Mouse (Mus musculus) midbrain, embryonic 16.5 days (tissue): ENCODE measurements around the gene Fam186b. TPM values are rescaled to one million over a fixed set of nuclear protein-coding genes. Genes with fewer than 3 reads are reported as not detected.

Experiments
- ATAC-seq: fragments of 200-750 bp; cut with Nextera tagmentation; 2 replicates; pipeline ENCODE4 v1.8.0; 2017; ENCODE audit warnings: moderate TSS enrichment
- H3K27ac ChIP-seq: fragments of 300-500 bp; sonication (generic); 2 replicates; pipeline ENCODE4 v1.5.1; 2014; ENCODE audit warnings: mild to moderate bottlenecking, low read length, mixed read lengths
- H3K27me3 ChIP-seq: fragments of 300-500 bp; sonication (generic); 2 replicates; pipeline ENCODE4 v1.6.1; 2014; ENCODE audit warnings: low read depth, low read length, mixed read lengths; ENCODE audit not compliant: control insufficient read depth, insufficient read depth
- H3K36me3 ChIP-seq: fragments of 300-500 bp; sonication (generic); 2 replicates; pipeline ENCODE4 v1.6.1; 2014; ENCODE audit warnings: mild to moderate bottlenecking, low read length, moderate library complexity, mixed read lengths; ENCODE audit not compliant: control insufficient read depth, insufficient read depth
- H3K4me1 ChIP-seq: fragments of 300-500 bp; sonication (generic); 2 replicates; pipeline ENCODE4 v1.6.1; 2014; ENCODE audit warnings: mild to moderate bottlenecking, low read length, mixed read lengths; ENCODE audit not compliant: control insufficient read depth, insufficient read depth
- H3K4me2 ChIP-seq: fragments of 300-500 bp; sonication (generic); 2 replicates; pipeline ENCODE4 v1.6.1; 2014; ENCODE audit warnings: mild to moderate bottlenecking, low read length, mixed read lengths
- H3K4me3 ChIP-seq: fragments of 300-500 bp; sonication (generic); 2 replicates; pipeline ENCODE4 v1.5.1; 2014; ENCODE audit warnings: low read depth, mild to moderate bottlenecking, low read length, moderate library complexity, mixed read lengths
- H3K9ac ChIP-seq: fragments of 300-500 bp; sonication (generic); 2 replicates; pipeline ENCODE4 v1.6.1; 2014; ENCODE audit warnings: low read depth, low read length, mixed read lengths
- H3K9me3 ChIP-seq: fragments of 300-500 bp; sonication (generic); replicated peaks from 2 replicates; pipeline ENCODE4 v1.6.1; 2014; ENCODE audit warnings: mild to moderate bottlenecking, low read length, mixed read lengths; ENCODE audit not compliant: control insufficient read depth, poor library complexity, severe bottlenecking
- WGBS: fragments of 180-500 bp; shearing (Covaris S2); extraction: QIAGEN DNeasy Blood & Tissue Kit; methylation state at CpG from one replicate; pipeline ENCODE4 v1.1.7; 2014; 5-methylcytosine and 5-hydroxymethylcytosine counted together
- polyA plus RNA-seq: library from polyadenylated mRNA; unstranded; fragments of >200 nt; fragmentation: Nextera tagmentation; extraction: Ambion mirVana; gene quantifications from 2 replicates; pipeline ENCODE4 v1.2.1, GENCODE M21; 2015

The Fam186b gene
- polyA plus RNA-seq, 1 experiment from 2014 or later: 0.53 TPM

DNA sequence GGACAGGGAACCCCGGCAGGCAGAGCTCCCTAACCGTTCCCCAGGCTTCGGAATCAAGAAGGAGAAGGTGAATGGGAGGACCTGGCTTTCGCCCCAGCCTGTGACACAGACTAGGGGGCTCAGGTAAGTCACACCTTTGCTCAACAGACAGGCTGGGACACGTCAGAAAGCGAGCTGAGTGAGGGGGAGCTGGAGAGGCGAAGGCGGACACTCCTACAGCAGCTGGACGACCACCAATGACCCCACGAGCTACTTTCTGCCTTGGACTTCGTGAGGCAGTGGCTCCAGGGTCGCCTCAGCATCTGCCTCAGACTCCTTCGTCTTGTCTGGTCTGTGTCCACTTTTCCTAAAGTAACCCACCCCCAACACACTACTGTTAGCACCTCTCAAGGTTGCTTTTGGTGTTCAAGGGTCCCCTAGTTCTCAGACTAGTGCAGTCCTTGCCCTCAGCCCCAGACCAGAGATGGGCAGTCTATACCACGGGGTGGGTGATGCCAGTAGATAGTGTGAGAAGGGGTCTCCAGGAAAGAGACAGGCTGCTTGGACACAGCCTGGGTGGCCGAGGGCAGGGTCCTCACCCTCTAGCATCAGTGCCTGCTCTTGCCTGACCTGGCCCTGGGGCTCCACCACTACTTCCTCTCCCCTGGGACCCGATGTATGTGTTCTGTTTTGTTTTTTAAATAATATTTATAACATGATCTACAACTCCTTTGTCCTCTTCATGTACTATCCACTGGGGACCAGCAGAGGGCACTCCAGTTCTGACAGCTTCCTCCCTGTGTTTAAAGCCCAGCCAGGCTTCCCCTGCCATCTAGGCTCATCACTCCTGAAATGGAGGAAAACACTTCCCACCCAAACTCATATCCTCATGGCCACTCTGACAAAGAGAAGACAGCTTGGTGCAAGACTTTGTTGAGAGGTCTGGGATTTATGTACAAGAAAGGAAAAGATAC lies 20.9 kb upstream of the Fam186b start:
- Histone ChIP-seq H3K9me3 (no peaks in the 10 kb centered on the region), H3K27ac (peak overlapping the region; percentile 81), H3K4me1 (no peaks in the 10 kb centered on the region), H3K27me3 (no peaks in the 10 kb centered on the region), H3K9ac (peak overlapping the region; percentile 33; the same call in 1 of the 2 replicates), H3K36me3 (peaks cover 23% of the 10 kb centered on the region), H3K4me3 (no peak overlapping the region), H3K4me2 (no peak overlapping the region)
- peak; percentile 49; the same call in 1 of the 2 replicates for ATAC-seq
- 77% methylated on average over 16 of the region's 16 CpGs for WGBS

DNA sequence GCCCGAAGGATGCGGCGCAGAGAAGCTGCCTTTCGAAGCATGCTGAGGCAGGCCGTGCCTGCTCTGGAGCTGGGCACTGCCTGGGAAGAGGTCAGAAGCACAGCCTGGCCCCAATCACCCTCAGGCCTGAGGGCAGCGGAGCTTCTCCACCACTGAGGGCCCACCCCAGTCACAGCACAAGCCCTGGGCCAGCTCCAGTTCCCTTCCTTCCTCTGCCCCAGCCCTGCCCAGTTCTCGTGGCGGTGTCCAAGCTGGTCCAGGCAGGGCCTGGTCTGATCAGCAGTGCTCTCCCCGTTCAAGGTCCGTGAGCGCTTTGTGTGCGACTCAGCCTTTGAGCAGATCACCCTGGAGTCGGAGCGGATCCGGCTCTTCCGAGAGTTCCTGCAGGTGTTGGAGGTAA lies 19.2 kb upstream of the Fam186b start:
- 93% methylated on average over 16 of the region's 16 CpGs for WGBS
- ATAC-seq: no peak
- Histone ChIP-seq H3K27me3 (no peaks in the 10 kb centered on the region), H3K4me3 (no peak overlapping the region), H3K4me1 (no peaks in the 10 kb centered on the region), H3K4me2 (no peak overlapping the region), H3K9ac (no peak overlapping the region), H3K36me3 (peaks cover 32% of the 10 kb centered on the region), H3K27ac (no peak overlapping the region), H3K9me3 (no peaks in the 10 kb centered on the region)

DNA sequence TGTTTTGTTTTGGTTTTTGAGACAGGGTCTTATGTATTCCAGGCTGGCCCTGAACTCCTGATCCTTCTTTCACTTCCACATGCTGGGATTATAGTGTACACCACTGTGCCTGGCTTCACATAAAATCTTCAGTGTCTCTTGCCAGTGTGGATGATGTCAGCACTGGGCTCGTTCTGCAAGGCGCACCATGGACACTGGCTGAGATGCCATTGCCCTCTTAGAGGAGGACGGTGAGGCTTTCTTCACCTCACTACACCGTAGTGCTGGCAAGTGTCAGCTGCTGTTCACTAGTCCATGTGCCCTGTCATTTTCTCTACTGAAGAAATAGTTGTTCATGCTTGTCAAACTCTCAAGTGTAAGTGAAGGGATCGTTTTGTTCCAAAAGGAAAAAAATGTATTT lies 14.9 kb upstream of the Fam186b start:
- WGBS: 93% methylated on average over 5 of the region's 5 CpGs
- Histone ChIP-seq H3K9ac (no peak overlapping the region), H3K9me3 (no peaks in the 10 kb centered on the region), H3K36me3 (peaks cover 40% of the 10 kb centered on the region), H3K4me1 (no peaks in the 10 kb centered on the region), H3K4me2 (no peak overlapping the region), H3K27ac (no peak overlapping the region), H3K4me3 (no peak overlapping the region), H3K27me3 (no peaks in the 10 kb centered on the region)
- ATAC-seq: no peak

DNA sequence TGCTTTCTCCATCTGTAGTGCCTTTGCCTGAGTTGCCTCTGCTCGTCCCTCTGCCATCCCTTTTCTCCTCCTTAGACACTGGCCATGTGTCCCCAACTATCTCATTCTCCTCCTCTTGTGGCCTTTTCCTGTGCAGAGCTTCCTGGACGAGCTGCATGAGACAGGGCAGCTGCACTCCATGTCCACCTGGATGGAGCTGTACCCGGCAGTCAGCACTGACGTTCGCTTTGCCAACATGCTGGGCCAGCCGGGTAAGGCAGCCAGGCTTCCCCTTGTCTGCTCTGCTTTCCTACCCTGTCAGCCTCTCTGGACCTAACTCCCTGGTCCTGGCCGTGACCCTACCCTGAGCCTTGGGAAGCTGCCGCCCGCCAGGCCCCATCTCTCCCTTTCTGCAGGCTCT lies 13.9 kb upstream of the Fam186b start:
- H3K4me1 ChIP-seq: no peaks in the 10 kb centered on the region
- H3K27me3 ChIP-seq: no peaks in the 10 kb centered on the region
- ATAC-seq: no peak
- WGBS: 96% methylated on average over 9 of the region's 9 CpGs
- no peaks in the 10 kb centered on the region for H3K9me3 ChIP-seq
- H3K4me3 ChIP-seq: no peak overlapping the region
- no peak overlapping the region for H3K4me2 ChIP-seq
- peaks cover 49% of the 10 kb centered on the region for H3K36me3 ChIP-seq
- H3K9ac ChIP-seq: no peak overlapping the region
- no peak overlapping the region for H3K27ac ChIP-seq

DNA sequence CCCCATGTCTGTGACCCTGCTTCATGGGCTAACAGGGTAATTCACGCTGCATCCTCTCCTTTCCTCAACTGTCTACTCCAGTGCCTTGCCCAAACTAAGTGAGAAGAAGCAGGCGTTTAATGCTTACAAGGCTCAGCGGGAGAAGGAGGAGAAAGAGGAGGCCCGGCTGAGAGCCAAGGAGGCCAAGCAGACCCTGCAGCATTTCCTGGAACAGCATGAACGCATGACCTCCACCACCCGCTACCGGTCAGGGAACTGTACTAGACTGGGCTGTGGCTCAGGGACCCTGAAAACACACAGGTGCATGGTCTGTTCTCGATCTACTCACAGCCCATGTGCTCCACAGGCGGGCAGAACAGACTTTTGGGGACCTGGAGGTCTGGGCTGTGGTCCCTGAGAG lies 11.8 kb upstream of the Fam186b start:
- H3K9ac ChIP-seq: no peak overlapping the region
- H3K9me3 ChIP-seq: no peaks in the 10 kb centered on the region
- no peaks in the 10 kb centered on the region for H3K4me1 ChIP-seq
- ATAC-seq: no peak
- H3K36me3 ChIP-seq: peaks cover 48% of the 10 kb centered on the region
- WGBS: 83% methylated on average over 9 of the region's 9 CpGs
- no peaks in the 10 kb centered on the region for H3K27me3 ChIP-seq
- no peak overlapping the region for H3K4me2 ChIP-seq
- no peak overlapping the region for H3K4me3 ChIP-seq
- no peak overlapping the region for H3K27ac ChIP-seq

DNA sequence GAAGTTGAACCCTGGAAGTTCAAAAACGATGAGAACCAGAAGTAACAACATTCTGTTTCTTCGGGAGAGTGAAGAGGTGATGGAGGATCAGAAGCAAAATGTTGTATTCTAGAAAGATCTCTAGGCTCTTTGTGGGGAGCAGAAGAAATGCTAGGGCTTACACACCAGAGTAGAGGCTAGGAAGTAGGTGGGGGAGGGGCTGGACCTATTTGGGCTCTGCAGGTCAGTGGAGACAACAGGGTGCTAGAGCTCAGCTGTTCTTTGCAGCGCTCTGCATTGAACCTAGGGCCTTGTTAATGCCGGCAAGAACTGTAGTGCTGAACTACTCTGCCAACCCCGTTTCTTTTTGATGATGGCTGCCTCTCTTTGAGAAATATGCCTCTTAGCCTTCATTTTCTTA lies 525 bp upstream of the Fam186b start:
- Histone ChIP-seq H3K9ac (peak overlapping the region; percentile 85), H3K4me1 (peaks cover 20% of the 10 kb centered on the region), H3K27me3 (no peaks in the 10 kb centered on the region), H3K9me3 (no peaks in the 10 kb centered on the region), H3K4me2 (peak overlapping the region; percentile 81), H3K27ac (peak overlapping the region; percentile 94; the same call in 1 of the 2 replicates), H3K36me3 (no peaks in the 10 kb centered on the region), H3K4me3 (peak overlapping the region; percentile 82)
- 39% methylated on average over 5 of the region's 5 CpGs for WGBS
- no peak for ATAC-seq

DNA sequence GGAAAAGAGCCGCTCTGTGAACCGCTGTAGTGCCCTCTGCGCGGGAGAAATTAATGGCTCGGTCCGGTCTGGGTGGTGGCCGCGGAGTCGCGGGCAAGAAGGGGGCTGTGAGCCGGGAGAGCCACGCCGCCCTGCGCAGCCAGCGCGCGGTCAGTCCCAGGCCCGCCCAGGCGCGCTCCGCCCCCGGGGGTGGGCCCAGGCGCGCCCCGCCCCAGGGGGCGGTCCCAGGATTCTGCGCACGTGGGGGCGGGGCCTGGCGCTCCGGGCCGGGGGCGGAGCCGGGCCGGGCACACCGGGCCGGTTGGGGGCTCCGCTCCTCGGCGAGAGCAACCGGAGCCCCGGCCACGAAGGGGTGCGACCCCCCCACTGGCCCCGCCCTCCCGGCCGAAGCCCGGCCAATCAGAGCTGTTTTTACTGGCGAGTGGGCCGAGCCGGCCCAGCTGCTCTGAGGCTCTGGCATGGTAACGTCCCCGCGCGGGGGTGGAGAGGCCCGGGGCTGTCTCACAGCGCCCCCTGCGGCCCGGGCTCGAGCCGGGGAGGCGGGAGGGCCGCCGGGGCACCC lies 794 bp downstream of the Fam186b start, which contains the start of gene Prpf40b:
Gene Prpf40b (plus strand): TSS at position 275 of the 562 bp plus-strand sequence.
- no peaks in the 10 kb centered on the region for H3K27me3 ChIP-seq
- ATAC-seq: peak; percentile 96
- peak within 1 kb of the TSS; percentile 81 for H3K4me2 ChIP-seq
- peak within 1 kb of the TSS; percentile 85 for H3K9ac ChIP-seq
- H3K36me3 ChIP-seq: no peaks in the 10 kb centered on the region
- peaks cover 20% of the 10 kb centered on the region for H3K4me1 ChIP-seq
- peak within 1 kb of the TSS; percentile 94 for H3K27ac ChIP-seq
- WGBS: under 1% methylated on average over 50 of the region's 64 CpGs
- no peaks in the 10 kb centered on the region for H3K9me3 ChIP-seq
- peak within 1 kb of the TSS; percentile 82 for H3K4me3 ChIP-seq

DNA sequence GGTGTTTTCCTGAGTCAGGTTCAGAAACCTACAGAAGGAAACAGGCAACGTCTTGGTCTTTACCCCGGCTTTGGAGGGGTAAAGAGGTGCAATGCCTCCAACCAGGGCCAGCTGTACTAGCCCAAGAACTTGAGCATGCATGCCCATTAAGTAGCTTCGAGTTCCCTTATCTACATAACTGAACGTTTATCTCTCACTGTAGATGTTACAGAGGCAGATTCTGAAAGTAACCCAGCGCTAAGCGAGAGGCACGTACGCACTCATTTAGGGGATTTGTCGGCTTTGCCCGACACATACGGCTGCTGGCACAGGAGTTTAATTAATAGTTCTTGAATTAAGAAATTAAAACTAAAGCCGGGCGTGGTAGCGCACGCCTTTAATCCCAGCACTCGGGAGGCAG lies 1.4 kb downstream of the Fam186b start:
- no peak; the same call in 1 of the 2 replicates for ATAC-seq
- H3K27ac ChIP-seq: peak overlapping the region; percentile 94; the same call in 1 of the 2 replicates

DNA sequence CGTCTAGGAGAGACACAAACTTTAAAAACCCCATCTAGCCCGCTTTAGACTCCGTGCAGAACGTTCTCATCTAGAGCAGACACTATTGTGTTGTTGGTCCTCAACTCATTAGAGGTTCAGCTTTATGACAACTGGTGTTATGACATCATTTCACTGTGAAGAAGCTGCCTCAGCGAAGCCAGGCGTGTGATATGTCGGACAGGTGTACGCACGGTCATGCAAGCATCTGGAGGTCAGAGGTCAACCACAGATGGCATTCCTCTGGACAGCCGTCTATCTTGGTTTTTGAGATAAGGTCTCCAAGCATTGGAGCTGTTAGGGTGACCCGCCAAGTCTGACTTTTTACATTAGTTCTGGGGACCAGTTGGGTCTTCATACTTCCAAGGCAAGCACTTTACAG lies 5.1 kb downstream of the Fam186b start:
- no peak for ATAC-seq
- 93% methylated on average over 11 of the region's 11 CpGs for WGBS

More for the DNA sequence above, 1.4 kb downstream of the Fam186b start:
- WGBS: 30% methylated on average over 16 of the region's 16 CpGs
- H3K9me3 ChIP-seq: no peaks in the 10 kb centered on the region
- H3K4me3 ChIP-seq: peak overlapping the region; percentile 82
- peak overlapping the region; percentile 85 for H3K9ac ChIP-seq
- peak overlapping the region; percentile 63 for H3K4me2 ChIP-seq
- H3K36me3 ChIP-seq: no peaks in the 10 kb centered on the region
- peaks cover 20% of the 10 kb centered on the region for H3K4me1 ChIP-seq
- H3K27me3 ChIP-seq: no peaks in the 10 kb centered on the region

More for the DNA sequence above, 5.1 kb downstream of the Fam186b start:
- no peak overlapping the region for H3K4me2 ChIP-seq
- H3K27ac ChIP-seq: no peak overlapping the region
- H3K36me3 ChIP-seq: no peaks in the 10 kb centered on the region
- H3K27me3 ChIP-seq: no peaks in the 10 kb centered on the region
- no peaks in the 10 kb centered on the region for H3K9me3 ChIP-seq
- no peak overlapping the region for H3K4me3 ChIP-seq
- peaks cover 6% of the 10 kb centered on the region for H3K4me1 ChIP-seq
- H3K9ac ChIP-seq: no peak overlapping the region
